Mouse (Mus musculus): Measurements from ENCODE around the gene Stat2. TPM values are rescaled to one million over a fixed set of nuclear protein-coding genes. Genes with fewer than 3 reads are reported as not detected.
A peak's percentile ranks its signal among the peaks of the same experiment; 100 is the strongest.
"Not testable (repeated sequence)": the region's sequence is repeated elsewhere in the genome, so short reads cannot be mapped to it uniquely, and the experiment has no call there.

Gene Stat2
- polyA plus RNA-seq, 1 experiment from 2014 or later, result 17.1 TPM

DNA sequence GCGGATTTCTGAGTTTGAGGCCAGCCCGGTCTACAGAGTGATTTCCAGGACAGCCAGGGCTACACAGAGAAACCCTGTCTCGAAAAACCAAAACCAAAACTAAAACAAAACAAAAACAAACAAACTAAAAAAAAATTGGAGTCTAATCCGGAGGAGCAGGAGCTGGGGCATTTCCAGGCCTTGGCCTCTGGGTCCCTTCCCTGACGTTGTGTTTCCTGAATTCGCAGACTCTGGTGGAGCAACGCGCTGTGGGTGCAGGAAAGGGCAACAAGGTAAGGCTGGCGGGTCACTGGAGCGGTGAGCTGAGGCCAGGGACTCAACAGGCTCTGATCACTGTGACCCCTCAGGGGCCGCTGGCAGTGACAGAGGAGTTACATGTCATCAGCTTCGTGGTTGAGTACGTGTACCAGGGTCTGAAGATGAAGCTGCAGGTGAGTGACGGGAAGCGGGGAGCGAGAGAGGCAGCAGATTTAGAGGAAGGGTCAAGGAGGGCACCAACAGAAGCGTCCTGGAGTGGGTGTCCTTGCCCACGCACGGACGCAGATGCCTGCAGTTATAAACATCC is 12.6 kb downstream of the Stat2 start:
- H3K9ac ChIP-seq (replicated peaks), result no peak overlapping the region
- H3K36me3 ChIP-seq, result peaks cover 45% of the 10 kb centered on the region
- H3K4me3 ChIP-seq, result no peak overlapping the region
- no peak for ATAC-seq (replicated peaks)
- no peaks in the 10 kb centered on the region for H3K27me3 ChIP-seq
- no peaks in the 10 kb centered on the region for H3K9me3 ChIP-seq
- H3K27ac ChIP-seq (replicated peaks), result no peak overlapping the region
- H3K4me2 ChIP-seq (replicated peaks), result no peak overlapping the region
- no peaks in the 10 kb centered on the region for H3K4me1 ChIP-seq
- 93% methylated on average over 20 of the region's 20 CpGs for WGBS

DNA sequence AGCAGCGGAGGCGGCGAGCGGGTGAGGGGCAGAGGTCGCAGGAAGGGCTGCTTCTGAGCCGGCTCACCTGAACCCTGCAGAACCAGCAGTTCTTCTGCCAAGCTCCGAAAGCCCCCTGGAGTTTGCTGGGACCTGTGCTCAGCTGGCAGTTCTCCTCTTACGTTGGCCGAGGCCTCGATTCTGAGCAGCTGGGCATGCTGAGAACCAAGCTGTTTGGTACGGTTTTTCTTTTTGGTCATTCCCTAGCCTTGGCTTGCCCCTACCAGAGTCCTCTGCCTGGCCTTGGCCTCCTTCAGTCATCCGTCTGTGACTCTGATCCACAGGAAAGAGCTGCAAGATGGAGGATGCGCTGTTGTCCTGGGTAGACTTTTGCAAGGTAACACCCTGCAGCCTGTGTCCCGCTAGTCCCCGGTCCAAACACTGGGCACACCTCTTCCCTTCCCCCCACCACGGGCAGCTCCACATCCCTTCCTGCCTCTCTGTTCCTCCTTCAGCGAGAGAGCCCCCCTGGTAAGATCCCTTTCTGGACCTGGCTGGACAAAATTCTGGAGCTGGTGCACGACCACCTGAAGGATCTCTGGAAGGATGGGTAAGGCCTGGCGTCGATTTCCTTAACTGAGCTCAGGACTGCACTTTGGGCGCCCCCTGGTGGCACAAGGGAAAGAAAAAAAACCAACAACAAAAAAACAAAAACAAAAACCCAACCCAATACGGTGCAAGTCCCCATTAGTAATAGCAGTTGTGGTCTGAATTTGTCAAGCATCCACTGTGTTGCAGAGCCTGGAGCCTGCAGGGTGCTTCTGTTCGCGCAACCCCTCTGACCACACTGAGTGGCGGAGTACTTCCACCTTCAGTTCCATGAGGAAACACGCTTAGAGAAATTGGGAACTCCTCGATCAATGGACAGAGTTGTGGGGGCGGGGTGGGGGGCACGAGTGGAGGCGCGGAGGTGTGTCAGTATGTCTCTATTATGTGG is 13.5 kb downstream of the Stat2 start:
- WGBS, result 62% methylated on average over 31 of the region's 31 CpGs
- Histone ChIP-seq H3K4me2 (replicated peaks) (no peak overlapping the region), H3K9ac (replicated peaks) (no peak overlapping the region), H3K9me3 (no peaks in the 10 kb centered on the region), H3K27me3 (no peaks in the 10 kb centered on the region), H3K27ac (replicated peaks) (no peak overlapping the region), H3K4me1 (no peaks in the 10 kb centered on the region), H3K4me3 (no peak overlapping the region), H3K36me3 (peaks cover 45% of the 10 kb centered on the region)
- ATAC-seq (replicated peaks), result peak; percentile 48; the same call in 1 of the 2 replicates

GRCm38 (mm10) chr10:128290594-128290993 is 20.2 kb downstream of the Stat2 start:
- not testable (repeated sequence) for H3K9me3 ChIP-seq; H3K4me1 ChIP-seq; H3K9ac ChIP-seq (replicated peaks); ATAC-seq (replicated peaks); H3K27me3 ChIP-seq; H3K4me2 ChIP-seq (replicated peaks); H3K4me3 ChIP-seq; H3K27ac ChIP-seq (replicated peaks)
- peaks cover 16% of the 10 kb centered on the region for H3K36me3 ChIP-seq
- 67% methylated on average over 1 of the region's 1 CpGs for WGBS

GRCm38 (mm10) chr10:128296370-128297090 is 26.2 kb downstream of the Stat2 start:
- H3K9me3 ChIP-seq, result no peaks in the 10 kb centered on the region
- no peak overlapping the region for H3K4me2 ChIP-seq (replicated peaks)
- no peaks in the 10 kb centered on the region for H3K27me3 ChIP-seq
- no peak overlapping the region for H3K27ac ChIP-seq (replicated peaks)
- H3K4me3 ChIP-seq, result no peak overlapping the region
- no peak overlapping the region for H3K9ac ChIP-seq (replicated peaks)
- no peak for ATAC-seq (replicated peaks)
- 52% methylated on average over 13 of the region's 13 CpGs for WGBS
- H3K4me1 ChIP-seq, result no peaks in the 10 kb centered on the region
- peaks cover 7% of the 10 kb centered on the region; the same call in 1 of the 2 replicates for H3K36me3 ChIP-seq

DNA sequence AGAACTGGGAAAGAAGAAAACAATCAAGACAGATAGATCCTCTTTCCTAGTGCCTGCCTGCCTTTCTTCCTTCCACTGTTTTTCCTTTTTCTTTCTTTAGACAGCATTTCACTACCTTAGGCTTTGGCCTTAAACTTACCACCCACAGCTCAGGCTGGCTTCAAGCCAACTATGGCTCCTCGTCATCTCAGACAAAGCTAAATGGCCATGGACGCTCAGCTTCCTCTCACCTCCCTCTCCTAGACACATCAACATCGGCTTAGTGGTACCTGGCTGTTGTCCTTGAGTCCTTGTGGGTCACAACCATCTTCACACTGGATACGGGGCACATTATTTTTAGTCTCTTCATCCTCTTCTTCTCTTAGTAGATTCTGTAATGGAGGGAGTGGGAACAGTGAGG is 26.9 kb downstream of the Stat2 start:
- Histone ChIP-seq H3K27ac (replicated peaks) (no peak overlapping the region), H3K9ac (replicated peaks) (no peak overlapping the region), H3K36me3 (peaks cover 6% of the 10 kb centered on the region; the same call in 1 of the 2 replicates), H3K4me1 (peaks cover 1% of the 10 kb centered on the region), H3K27me3 (no peaks in the 10 kb centered on the region), H3K4me3 (no peak overlapping the region), H3K9me3 (no peaks in the 10 kb centered on the region), H3K4me2 (replicated peaks) (no peak overlapping the region)
- ATAC-seq (replicated peaks), result no peak
- 63% methylated on average over 4 of the region's 4 CpGs for whole genome bisulfite sequencing

GRCm38 (mm10) chr10:128297622-128298021 is 27.3 kb downstream of the Stat2 start:
- peaks cover 5% of the 10 kb centered on the region for H3K4me1 ChIP-seq
- no peak for ATAC-seq (replicated peaks)
- no peak overlapping the region for H3K4me3 ChIP-seq
- no peak overlapping the region for H3K4me2 ChIP-seq (replicated peaks)
- peaks cover 2% of the 10 kb centered on the region; the same call in 1 of the 2 replicates for H3K36me3 ChIP-seq
- H3K9ac ChIP-seq (replicated peaks), result no peak overlapping the region
- no peak overlapping the region for H3K27ac ChIP-seq (replicated peaks)
- WGBS, result 68% methylated on average over 11 of the region's 11 CpGs
- H3K9me3 ChIP-seq, result no peaks in the 10 kb centered on the region
- H3K27me3 ChIP-seq, result no peaks in the 10 kb centered on the region

GRCm38 (mm10) chr10:128298243-128298642 is 27.9 kb downstream of the Stat2 start:
- Histone ChIP-seq H3K4me2 (replicated peaks) (no peak overlapping the region), H3K9me3 (no peaks in the 10 kb centered on the region), H3K27ac (replicated peaks) (no peak overlapping the region), H3K4me3 (no peak overlapping the region), H3K27me3 (no peaks in the 10 kb centered on the region), H3K36me3 (no peaks in the 10 kb centered on the region), H3K9ac (replicated peaks) (no peak overlapping the region), H3K4me1 (peaks cover 7% of the 10 kb centered on the region)
- ATAC-seq (replicated peaks), result no peak
- 79% methylated on average over 6 of the region's 6 CpGs for WGBS

DNA sequence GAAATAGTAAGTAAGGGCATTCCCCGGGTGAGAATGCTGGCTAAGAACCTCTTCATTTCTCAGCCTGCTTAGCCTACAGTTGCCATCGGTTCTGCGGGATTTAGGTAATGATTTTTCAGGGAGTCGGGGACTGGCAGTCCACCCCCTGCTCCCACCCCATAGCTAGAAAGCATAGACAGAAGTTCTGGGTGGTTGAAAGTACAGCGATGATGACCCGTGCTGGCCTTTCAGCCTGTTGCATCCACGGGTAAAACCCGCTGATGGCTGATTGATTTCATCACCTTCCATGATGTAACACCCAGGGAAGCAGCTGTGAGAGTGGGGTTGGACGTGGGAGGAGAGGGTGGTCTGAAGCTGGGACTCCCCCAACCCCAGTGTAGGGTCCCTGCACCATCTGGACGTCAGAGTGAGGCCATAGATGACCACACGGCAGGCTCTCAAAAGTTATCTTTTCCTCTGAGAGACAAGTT is 28.4 kb downstream of the Stat2 start, which contains the start of gene Il23a:
Gene Il23a (minus strand): TSS at position 51 of the 470 bp plus-strand sequence.
- 84% methylated on average over 11 of the region's 11 CpGs for WGBS

DNA sequence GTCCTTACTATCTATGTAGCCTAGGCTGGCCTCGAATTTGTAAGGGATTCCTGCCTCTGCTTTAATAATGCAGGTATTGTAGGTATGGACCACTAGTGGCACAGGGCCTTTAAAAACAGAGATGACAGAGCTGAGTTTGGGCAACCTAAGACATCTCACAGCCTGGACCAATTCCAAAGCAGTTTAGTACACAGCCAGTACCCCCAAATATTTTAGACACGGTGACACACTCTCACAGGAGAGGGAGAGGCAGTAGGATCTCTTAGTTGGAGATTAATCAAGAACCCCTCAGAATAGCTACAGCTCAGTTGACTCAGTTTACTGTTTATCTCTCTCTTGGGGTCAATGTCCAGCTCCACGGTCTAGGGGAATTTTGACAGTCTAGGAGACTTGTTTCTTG is 32.0 kb downstream of the Stat2 start:
- H3K9me3 ChIP-seq, result no peaks in the 10 kb centered on the region
- H3K4me2 ChIP-seq (replicated peaks), result peak overlapping the region; percentile 67
- H3K27me3 ChIP-seq, result no peaks in the 10 kb centered on the region
- H3K4me1 ChIP-seq, result peaks cover 18% of the 10 kb centered on the region
- no peak for ATAC-seq (replicated peaks)
- H3K4me3 ChIP-seq, result peak overlapping the region; percentile 70
- 34% methylated on average over 3 of the region's 3 CpGs for WGBS
- peak overlapping the region; percentile 99 for H3K27ac ChIP-seq (replicated peaks)
- no peaks in the 10 kb centered on the region for H3K36me3 ChIP-seq
- H3K9ac ChIP-seq (replicated peaks), result peak overlapping the region; percentile 80

More for the DNA sequence above, 28.4 kb downstream of the Stat2 start, which contains the start of gene Il23a:
- Histone ChIP-seq H3K27me3 (no peaks in the 10 kb centered on the region), H3K4me2 (replicated peaks) (no peak within 1 kb of the TSS), H3K27ac (replicated peaks) (no peak within 1 kb of the TSS), H3K4me3 (no peak within 1 kb of the TSS), H3K9me3 (no peaks in the 10 kb centered on the region), H3K4me1 (peaks cover 8% of the 10 kb centered on the region), H3K36me3 (no peaks in the 10 kb centered on the region), H3K9ac (replicated peaks) (no peak within 1 kb of the TSS)
- no peak for ATAC-seq (replicated peaks)

GRCm38 (mm10) chr10:128302785-128303125 is 32.4 kb downstream of the Stat2 start:
- H3K27ac ChIP-seq (replicated peaks), result peak overlapping the region; percentile 99
- no peaks in the 10 kb centered on the region for H3K27me3 ChIP-seq
- H3K9ac ChIP-seq (replicated peaks), result peak overlapping the region; percentile 80
- WGBS, result 0% methylated on average over 9 of the region's 9 CpGs
- no peaks in the 10 kb centered on the region for H3K9me3 ChIP-seq
- peak; percentile 49 for ATAC-seq (replicated peaks)
- peaks cover 18% of the 10 kb centered on the region for H3K4me1 ChIP-seq
- peak overlapping the region; percentile 67 for H3K4me2 ChIP-seq (replicated peaks)
- H3K4me3 ChIP-seq, result peak overlapping the region; percentile 70
- H3K36me3 ChIP-seq, result no peaks in the 10 kb centered on the region

DNA sequence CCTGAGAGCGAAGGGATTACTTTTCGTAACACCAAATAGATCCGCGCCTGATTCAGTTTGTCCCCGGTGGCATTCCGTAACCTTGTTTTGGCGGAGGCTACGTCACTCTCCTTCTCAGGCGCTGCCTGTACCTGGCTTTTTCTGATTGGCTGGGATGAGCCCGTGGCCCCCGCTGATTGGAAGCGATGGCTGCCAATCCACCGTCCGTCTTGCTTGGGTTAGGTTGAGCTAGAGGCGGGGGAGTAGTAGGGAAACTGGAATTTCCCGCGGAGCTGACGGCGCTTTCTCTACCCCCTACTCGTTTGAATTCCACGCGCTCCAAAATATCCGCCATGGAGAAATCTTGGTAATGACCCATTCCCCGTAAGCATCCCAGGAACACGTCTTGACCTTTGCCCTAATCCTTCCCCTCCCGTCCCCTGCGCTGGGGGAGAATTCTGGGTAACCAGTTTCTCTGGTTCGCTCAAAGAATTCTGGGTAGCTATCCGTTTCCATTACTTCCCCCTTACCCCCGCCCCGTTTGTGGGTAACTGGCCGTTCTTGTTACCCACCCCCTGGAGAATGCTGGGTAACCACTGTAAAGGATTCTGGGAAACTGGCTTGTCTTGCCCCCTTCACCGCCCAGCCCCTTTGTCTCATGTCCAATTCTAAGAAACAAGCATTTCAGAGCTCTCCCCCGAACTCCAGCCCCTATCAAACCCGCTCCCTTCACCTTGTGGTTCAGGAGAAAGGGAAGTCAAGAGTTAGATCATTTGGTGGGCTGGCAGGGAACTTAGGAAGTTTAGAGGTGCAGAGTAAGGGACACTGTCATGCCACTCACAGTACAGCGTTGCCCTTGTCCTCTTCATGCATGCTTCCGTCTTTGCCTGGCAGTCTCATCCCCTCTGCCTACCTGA is 33.0 kb downstream of the Stat2 start, which contains the start of gene Pan2:
Gene Pan2 (plus strand): TSS at position 210 of the 896 bp plus-strand sequence.
- Histone ChIP-seq H3K9ac (replicated peaks) (peak within 1 kb of the TSS; percentile 80), H3K27ac (replicated peaks) (peak within 1 kb of the TSS; percentile 99), H3K9me3 (no peaks in the 10 kb centered on the region), H3K27me3 (no peaks in the 10 kb centered on the region), H3K4me2 (replicated peaks) (peak within 1 kb of the TSS; percentile 87), H3K36me3 (peaks cover under 1% of the 10 kb centered on the region; the same call in 1 of the 2 replicates), H3K4me1 (peaks cover 18% of the 10 kb centered on the region), H3K4me3 (peak within 1 kb of the TSS; percentile 70)
- ATAC-seq (replicated peaks), result peak; percentile 99
- WGBS, result 2% methylated on average over 37 of the region's 37 CpGs

Data from forebrain, embryonic 15.5 days (tissue).